Mouse (Mus musculus): ENCODE data around the gene Mink1.

DNA sequence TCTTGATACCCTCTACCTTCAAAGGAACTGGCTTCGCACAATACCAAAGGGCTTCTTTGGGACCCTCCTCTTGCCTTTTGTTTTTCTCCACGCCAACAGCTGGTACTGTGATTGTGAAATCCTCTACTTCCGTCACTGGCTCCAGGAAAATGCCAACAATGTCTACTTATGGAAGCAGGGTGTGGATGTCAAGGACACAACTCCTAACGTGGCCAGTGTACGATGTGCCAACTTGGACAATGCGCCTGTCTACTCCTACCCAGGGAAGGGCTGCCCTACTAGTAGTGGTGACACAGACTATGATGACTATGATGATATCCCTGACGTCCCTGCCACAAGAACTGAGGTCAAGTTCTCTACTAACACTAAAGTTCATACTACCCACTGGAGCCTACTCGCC lies 77.3 kb downstream of the Mink1 start:
- TF ChIP-seq CTCF (IDR thresholded peaks at IDR 0.05; ENCODE audit: low read depth, low read length) (no peak), POLR2A (IDR thresholded peaks at IDR 0.05; ENCODE audit: extremely low read depth, insufficient read depth, low read length) (no peak)
